Mouse (Mus musculus) bone marrow macrophage, adult 2 months (primary cell): ENCODE results near the gene Mtnr1b.

Experiments
- CTCF ChIP-seq: IDR thresholded peaks from 2 replicates; pipeline ENCODE4 v1.5.1; 2012; ENCODE audit warnings: low read depth, mild to moderate bottlenecking, low read length, moderate library complexity
- POLR2A ChIP-seq: IDR thresholded peaks from 2 replicates; pipeline ENCODE4 v1.6.1; 2012; ENCODE audit warnings: mild to moderate bottlenecking, low read depth, low read length, borderline replicate concordance

- TF ChIP-seq CTCF = no peak
- no peak for TF ChIP-seq POLR2A
Measured at GRCm38 (mm10) chr9:15870013-15870412, 4.3 kb downstream of the Mtnr1b start.
